Mouse (Mus musculus) limb, embryonic 11.5 days (tissue): Measurements from ENCODE around the gene March4. TPM values are rescaled to one million over a fixed set of nuclear protein-coding genes. Genes with fewer than 3 reads are reported as not detected.

ENCODE experiments used
- ATAC-seq: fragments of 200-750 bp; cut with Nextera tagmentation; 2 replicates; pipeline ENCODE4 v1.8.0; 2017; ENCODE audit warnings: low read depth; ENCODE audit not compliant: insufficient number of reproducible peaks, low FRiP score, low TSS enrichment
- DNase-seq: peaks from one replicate; pipeline ENCODE4 v3.0.0-alpha.2; 2015; ENCODE audit warnings: low spot score
- H3K27ac ChIP-seq: fragments of 300-500 bp; sonication (generic); replicated peaks from 2 replicates; pipeline ENCODE4 v1.5.1; 2014; ENCODE audit warnings: low read depth, mild to moderate bottlenecking, low read length
- H3K27me3 ChIP-seq: fragments of 300-500 bp; sonication (generic); 2 replicates; pipeline ENCODE4 v1.6.1; 2014; ENCODE audit warnings: mild to moderate bottlenecking, low read length, mixed read lengths; ENCODE audit not compliant: control insufficient read depth, insufficient read depth
- H3K36me3 ChIP-seq: fragments of 300-500 bp; sonication (generic); 2 replicates; pipeline ENCODE4 v1.6.1; 2014; ENCODE audit warnings: mild to moderate bottlenecking, low read length, moderate library complexity, mixed read lengths; ENCODE audit not compliant: control insufficient read depth, insufficient read depth
- H3K4me1 ChIP-seq: fragments of 300-500 bp; sonication (generic); 2 replicates; pipeline ENCODE4 v1.6.1; 2014; ENCODE audit warnings: low read length, mixed read lengths; ENCODE audit not compliant: control insufficient read depth, insufficient read depth
- H3K4me2 ChIP-seq: fragments of 300-500 bp; sonication (generic); 2 replicates; pipeline ENCODE4 v1.6.1; 2014; ENCODE audit warnings: low read depth, mild to moderate bottlenecking, moderate library complexity; ENCODE audit not compliant: severe bottlenecking
- H3K4me3 ChIP-seq: fragments of 300-500 bp; sonication (generic); 2 replicates; pipeline ENCODE4 v1.5.1; 2014; ENCODE audit warnings: low read depth, low read length
- H3K9ac ChIP-seq: fragments of 300-500 bp; sonication (generic); 2 replicates; pipeline ENCODE4 v1.6.1; 2014; ENCODE audit warnings: mild to moderate bottlenecking, low read length
- H3K9me3 ChIP-seq: fragments of 300-500 bp; sonication (generic); 2 replicates; pipeline ENCODE4 v1.6.1; 2016; ENCODE audit warnings: low read length; ENCODE audit not compliant: control insufficient read depth
- WGBS: fragments of 180-500 bp; shearing (Covaris S2); extraction: QIAGEN DNeasy Blood & Tissue Kit; methylation state at CpG from one replicate; pipeline ENCODE4 v1.1.7; 2014; 5-methylcytosine and 5-hydroxymethylcytosine counted together
- polyA plus RNA-seq: library from polyadenylated mRNA; unstranded; fragments of >200 nt; fragmentation: Nextera tagmentation; extraction: Ambion mirVana; gene quantifications from 2 replicates; pipeline ENCODE4 v1.2.1, GENCODE M21; 2014

The March4 gene
- polyA plus RNA-seq, 1 experiment from 2014 or later = not detected

DNA sequence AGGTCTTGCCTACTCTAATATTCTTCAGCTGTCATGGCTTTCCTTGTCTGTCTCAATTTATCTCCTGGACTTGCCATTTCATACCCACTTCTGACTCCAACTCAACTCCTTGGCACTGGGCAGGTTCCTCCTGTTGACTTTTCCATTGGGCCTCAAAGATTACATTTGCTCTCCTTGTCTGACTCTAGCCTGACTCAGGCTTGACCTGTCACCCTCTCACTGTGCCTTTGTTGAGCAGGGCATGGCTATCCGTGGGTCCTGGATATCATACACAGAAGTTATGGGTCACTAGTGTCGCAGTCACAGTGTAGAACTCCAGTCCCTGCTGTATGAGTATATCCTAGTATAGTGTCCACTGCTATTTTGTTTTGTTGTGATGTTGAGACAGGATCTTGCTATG, 60.1 kb downstream of the March4 start:
- WGBS = 85% methylated on average over 2 of the region's 2 CpGs

DNA sequence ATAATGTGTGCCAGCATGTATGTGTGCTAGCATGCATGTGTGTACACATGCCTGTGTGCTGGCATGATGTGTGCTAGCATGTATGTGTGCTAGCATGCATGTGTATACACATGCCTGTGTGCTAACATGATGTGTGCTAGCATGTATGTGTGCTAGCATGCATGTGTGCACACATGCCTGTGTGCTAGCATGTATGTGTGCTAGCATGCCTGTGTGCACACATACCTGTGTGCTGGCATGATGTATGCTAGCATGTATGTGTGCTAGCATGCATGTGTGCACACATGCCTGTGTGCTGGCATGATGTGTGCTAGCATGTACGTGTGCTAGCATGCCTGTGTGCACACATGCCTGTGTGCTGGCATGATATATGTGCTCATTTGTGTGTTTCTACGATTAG, 67.7 kb downstream of the March4 start:
- H3K27me3 ChIP-seq = no peaks in the 10 kb centered on the region
- no peaks in the 10 kb centered on the region for H3K9me3 ChIP-seq
- H3K4me3 ChIP-seq = no peak overlapping the region
- H3K9ac ChIP-seq = no peak overlapping the region
- no peaks in the 10 kb centered on the region for H3K36me3 ChIP-seq
- no peak overlapping the region for H3K27ac ChIP-seq
- H3K4me1 ChIP-seq = no peaks in the 10 kb centered on the region
- DNase-seq (no peak), ATAC-seq (no peak)
- WGBS = 74% methylated on average over 2 of the region's 2 CpGs
- no peak overlapping the region for H3K4me2 ChIP-seq

More for the DNA sequence above, 60.1 kb downstream of the March4 start:
- no peak overlapping the region for H3K27ac ChIP-seq
- DNase-seq = no peak
- no peak for ATAC-seq
- H3K27me3 ChIP-seq = no peaks in the 10 kb centered on the region
- no peaks in the 10 kb centered on the region for H3K36me3 ChIP-seq
- no peak overlapping the region for H3K4me3 ChIP-seq
- H3K9ac ChIP-seq = no peak overlapping the region
- H3K4me2 ChIP-seq = no peak overlapping the region
- no peaks in the 10 kb centered on the region for H3K9me3 ChIP-seq
- H3K4me1 ChIP-seq = no peaks in the 10 kb centered on the region

DNA sequence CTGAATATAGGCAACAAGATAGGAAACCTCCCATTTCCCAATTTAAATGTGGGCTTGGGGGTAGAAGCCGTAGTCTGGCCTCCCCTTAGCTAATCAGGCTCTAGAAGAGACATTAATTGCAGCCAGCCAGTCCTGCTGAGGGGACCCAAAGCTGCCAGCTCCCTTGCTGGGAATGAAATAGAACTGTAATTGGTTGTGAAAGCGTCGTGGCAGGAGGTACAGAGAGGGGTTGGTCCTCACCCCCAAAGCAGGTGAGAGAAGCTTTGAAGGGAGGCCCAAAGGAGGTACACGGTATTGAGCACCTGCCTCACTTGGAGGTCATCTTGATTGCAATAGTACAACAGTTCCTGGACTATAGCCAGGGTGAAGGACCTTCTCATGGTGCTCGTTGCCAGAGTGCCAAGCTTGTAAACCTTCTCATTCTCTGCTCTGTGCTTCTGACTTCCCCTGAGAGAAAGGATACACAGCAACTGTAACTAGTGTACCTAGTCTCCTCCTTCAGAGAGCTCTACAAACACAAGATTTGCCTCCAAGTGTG, 68.2 kb downstream of the March4 start:
- no peak for ATAC-seq

DNA sequence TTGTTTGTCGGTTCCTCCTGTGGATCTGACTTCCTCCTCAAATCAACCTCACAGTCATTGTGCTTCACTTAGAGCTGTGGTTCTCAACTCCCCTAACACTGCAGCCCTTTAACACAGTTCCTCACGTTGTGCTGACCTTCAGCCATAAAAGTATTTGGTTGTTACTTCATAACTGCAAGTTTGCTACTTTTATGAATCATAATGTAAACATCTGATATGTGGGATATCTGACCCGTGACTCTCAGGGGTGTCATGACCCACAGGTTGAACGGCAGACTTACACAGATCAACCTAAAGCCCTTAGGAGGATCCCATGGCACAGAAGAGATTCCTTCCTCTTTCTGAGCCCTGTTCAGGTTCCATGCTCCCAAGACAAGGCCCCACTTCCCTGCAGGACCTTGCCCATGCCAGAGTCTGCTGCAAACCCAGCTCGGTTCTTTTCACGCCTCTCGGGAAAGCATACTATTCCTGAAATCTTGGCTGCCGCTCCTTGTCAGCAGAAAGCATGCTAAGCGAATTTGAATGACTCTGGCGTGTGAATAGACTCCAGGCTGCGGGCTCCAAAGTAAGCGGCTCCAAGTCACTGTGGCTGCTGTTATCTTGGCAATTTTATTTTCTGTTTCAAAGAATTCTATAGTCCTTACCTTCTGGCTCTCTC, 71.7 kb downstream of the March4 start:
- WGBS = 65% methylated on average over 12 of the region's 12 CpGs
- no peak overlapping the region for H3K4me2 ChIP-seq
- H3K27ac ChIP-seq = no peak overlapping the region
- no peak for ATAC-seq
- H3K4me1 ChIP-seq = no peaks in the 10 kb centered on the region
- no peaks in the 10 kb centered on the region for H3K36me3 ChIP-seq
- no peak overlapping the region for H3K9ac ChIP-seq
- H3K9me3 ChIP-seq = no peaks in the 10 kb centered on the region
- no peaks in the 10 kb centered on the region for H3K27me3 ChIP-seq
- DNase-seq = no peak
- H3K4me3 ChIP-seq = no peak overlapping the region

More for the DNA sequence above, 68.2 kb downstream of the March4 start:
- no peak overlapping the region for H3K9ac ChIP-seq
- no peaks in the 10 kb centered on the region for H3K36me3 ChIP-seq
- DNase-seq = no peak
- H3K4me2 ChIP-seq = no peak overlapping the region
- H3K27ac ChIP-seq = no peak overlapping the region
- no peaks in the 10 kb centered on the region for H3K27me3 ChIP-seq
- H3K4me1 ChIP-seq = no peaks in the 10 kb centered on the region
- H3K9me3 ChIP-seq = no peaks in the 10 kb centered on the region
- WGBS = 59% methylated on average over 5 of the region's 5 CpGs
- no peak overlapping the region for H3K4me3 ChIP-seq

DNA sequence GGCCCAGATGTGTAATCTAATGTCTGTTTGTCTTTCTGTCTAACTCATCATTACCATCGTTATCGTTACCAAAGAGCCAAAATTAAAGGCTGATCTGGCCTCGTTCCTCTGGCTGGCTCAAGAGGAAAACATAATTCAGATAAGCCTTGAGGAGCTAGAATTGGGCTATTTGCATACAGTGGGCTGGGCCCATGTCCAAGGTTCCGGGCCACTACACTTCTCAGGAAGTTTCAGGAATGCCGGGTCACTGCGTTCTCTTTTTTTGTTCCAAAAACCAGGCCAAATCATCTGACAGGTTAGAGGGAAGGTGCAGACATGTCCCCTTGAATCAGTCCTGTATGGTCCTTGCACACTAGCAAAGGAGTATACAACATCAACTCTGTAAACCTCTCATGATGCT, 74.2 kb downstream of the March4 start:
- no peaks in the 10 kb centered on the region for H3K4me1 ChIP-seq
- 82% methylated on average over 6 of the region's 6 CpGs for WGBS
- no peaks in the 10 kb centered on the region for H3K9me3 ChIP-seq
- H3K36me3 ChIP-seq = no peaks in the 10 kb centered on the region
- H3K4me3 ChIP-seq = no peak overlapping the region
- no peak overlapping the region for H3K27ac ChIP-seq
- no peak for ATAC-seq
- H3K9ac ChIP-seq = no peak overlapping the region
- no peaks in the 10 kb centered on the region for H3K27me3 ChIP-seq
- no peak for DNase-seq
- no peak overlapping the region for H3K4me2 ChIP-seq

DNA sequence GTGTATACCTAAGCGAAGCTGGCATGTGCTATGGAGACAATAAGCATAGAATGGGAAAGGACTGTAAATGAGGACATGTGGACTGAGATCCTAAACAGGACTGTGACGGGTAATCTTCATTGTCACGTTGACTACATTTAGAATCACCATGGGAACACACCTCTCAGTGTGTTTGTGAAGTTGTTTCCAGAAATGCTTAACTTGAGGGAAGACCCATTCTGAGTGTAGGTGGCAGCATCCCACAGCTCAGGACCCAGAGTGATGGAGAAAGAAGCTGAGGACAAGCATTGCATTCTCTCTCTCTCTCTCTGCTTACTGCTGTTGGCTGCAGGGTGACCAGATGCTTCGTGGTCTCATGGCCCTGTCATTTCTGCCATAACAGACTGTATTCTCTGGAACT, 79.1 kb downstream of the March4 start:
- H3K4me1 ChIP-seq = no peaks in the 10 kb centered on the region
- ATAC-seq = no peak
- WGBS = 76% methylated on average over 4 of the region's 4 CpGs
- no peak overlapping the region for H3K4me2 ChIP-seq
- no peaks in the 10 kb centered on the region for H3K27me3 ChIP-seq
- H3K36me3 ChIP-seq = no peaks in the 10 kb centered on the region
- H3K4me3 ChIP-seq = no peak overlapping the region
- H3K9ac ChIP-seq = no peak overlapping the region
- H3K9me3 ChIP-seq = no peaks in the 10 kb centered on the region
- H3K27ac ChIP-seq = no peak overlapping the region
- DNase-seq = no peak

DNA sequence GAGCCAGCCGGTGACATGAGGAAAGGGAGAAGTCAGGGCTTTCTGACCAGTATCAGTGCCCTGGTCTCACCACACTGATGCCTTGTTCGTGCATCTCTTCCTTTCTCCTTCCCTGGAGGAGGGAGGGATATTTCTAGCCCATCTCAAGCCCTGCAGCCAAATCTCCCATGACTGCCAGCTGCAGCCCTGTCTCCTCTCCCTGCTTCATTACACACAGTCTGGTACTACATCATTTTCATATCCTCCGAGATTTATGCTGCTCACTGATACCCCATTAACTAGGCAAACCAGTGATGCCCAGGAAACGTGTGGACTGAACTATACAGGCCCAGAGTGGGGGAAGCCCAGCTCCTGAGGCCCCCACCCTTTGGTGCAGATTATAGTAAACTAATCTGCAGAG, 80.8 kb downstream of the March4 start:
- WGBS = 74% methylated on average over 4 of the region's 4 CpGs

DNA sequence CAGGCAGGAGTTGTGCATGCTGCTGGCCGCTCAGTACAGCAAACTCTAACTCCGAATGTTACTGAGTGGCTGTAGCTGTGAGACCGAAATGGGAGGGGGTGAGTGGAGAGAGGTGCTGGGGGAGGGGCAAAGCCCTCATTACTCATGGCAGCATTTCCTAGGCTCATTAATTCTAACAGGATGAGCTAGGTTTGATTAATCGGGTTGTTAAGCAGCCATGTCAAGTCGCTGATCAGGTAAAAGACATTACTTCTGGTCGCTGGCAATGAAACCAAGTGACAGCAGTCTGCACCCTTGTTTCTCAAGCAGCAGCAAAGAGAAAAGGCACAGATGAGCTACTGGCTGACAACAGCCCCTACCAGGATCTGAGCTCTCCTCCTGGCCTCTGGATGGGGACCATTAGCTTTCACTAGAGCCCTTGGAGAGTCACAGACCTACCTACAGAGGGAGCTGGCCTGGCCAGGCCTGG, 82.0 kb downstream of the March4 start:
- Histone ChIP-seq H3K4me2 (no peak overlapping the region), H3K4me3 (no peak overlapping the region), H3K27ac (no peak overlapping the region), H3K9ac (no peak overlapping the region), H3K4me1 (no peaks in the 10 kb centered on the region), H3K27me3 (no peaks in the 10 kb centered on the region), H3K9me3 (no peaks in the 10 kb centered on the region), H3K36me3 (no peaks in the 10 kb centered on the region)
- DNase-seq (no peak), ATAC-seq (no peak)
- WGBS = 54% methylated on average over 6 of the region's 6 CpGs

More for the DNA sequence above, 80.8 kb downstream of the March4 start:
- Histone ChIP-seq H3K36me3 (no peaks in the 10 kb centered on the region), H3K4me1 (no peaks in the 10 kb centered on the region), H3K4me2 (no peak overlapping the region), H3K9me3 (no peaks in the 10 kb centered on the region), H3K27ac (no peak overlapping the region), H3K9ac (no peak overlapping the region), H3K4me3 (no peak overlapping the region), H3K27me3 (no peaks in the 10 kb centered on the region)
- ATAC-seq (no peak), DNase-seq (no peak)

DNA sequence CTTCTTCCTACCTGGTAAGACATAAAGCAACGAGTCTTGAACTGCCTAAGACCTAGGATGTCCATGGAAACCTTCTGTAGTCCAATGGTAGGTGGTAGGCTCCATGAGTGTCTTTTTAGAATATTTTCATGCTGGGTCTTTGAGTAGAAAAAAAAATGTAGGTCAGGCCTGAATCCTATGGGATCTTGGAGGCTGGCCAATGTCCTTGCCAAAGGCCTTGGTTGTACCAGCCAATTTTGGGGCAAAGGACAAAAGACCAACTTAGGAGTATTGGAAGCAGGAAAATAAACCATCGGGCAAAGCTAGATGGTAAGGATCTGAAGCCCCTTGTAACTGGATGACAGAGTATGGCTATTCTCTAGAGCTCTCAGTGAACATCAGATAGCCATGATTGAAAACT, 83.9 kb downstream of the March4 start:
- Histone ChIP-seq H3K4me1 (no peaks in the 10 kb centered on the region), H3K9ac (no peak overlapping the region), H3K9me3 (no peaks in the 10 kb centered on the region), H3K36me3 (no peaks in the 10 kb centered on the region), H3K4me3 (no peak overlapping the region), H3K27ac (no peak overlapping the region), H3K4me2 (no peak overlapping the region), H3K27me3 (no peaks in the 10 kb centered on the region)
- 74% methylated on average over 2 of the region's 2 CpGs for WGBS
- DNase-seq = no peak
- no peak for ATAC-seq
